Mouse (Mus musculus): ENCODE data around the gene Mymx. TPM values are rescaled to one million over a fixed set of nuclear protein-coding genes. Genes with fewer than 3 reads are reported as not detected.

Gene Mymx
- total and polyA plus RNA-seq, 2 experiments from 2014 or later, result not detected

- no peak for TF ChIP-seq CTCF (IDR thresholded peaks at IDR 0.05; ENCODE audit: low read depth)
Observed at GRCm38 (mm10) chr17:45555452-45556106, 46.3 kb downstream of the Mymx start, which contains the start of gene Nfkbie. Nfkbie (plus strand) TSS chr17:45555703.

GRCm38 (mm10) chr17:45554420-45554819 is 47.5 kb downstream of the Mymx start:
- Histone ChIP-seq H3K27ac (no peak overlapping the region), H3K4me3 (ENCODE audit: low read length) (no peak overlapping the region), H3K36me3 (ENCODE audit: insufficient read depth, low read length) (no peaks in the 10 kb centered on the region), H3K4me2 (ENCODE audit: low read depth, low read length) (no peak overlapping the region), H3K9ac (replicated peaks; ENCODE audit: low read length) (no peak overlapping the region), H3K9me3 (ENCODE audit: low read length) (no peaks in the 10 kb centered on the region), H3K4me1 (ENCODE audit: insufficient read depth, low read length) (0 out of 2 replicates have a peak, but pooled peaks cover 4% of the 10 kb centered on the region), H3K27me3 (ENCODE audit: insufficient read depth, low read length) (no peaks in the 10 kb centered on the region)
- DNase-seq (ENCODE audit: low spot score) (no peak), ATAC-seq (no peak)
- no peak for TF ChIP-seq CTCF (IDR thresholded peaks at IDR 0.05; ENCODE audit: low read depth)
- WGBS, result 46% methylated on average over 1 of the region's 1 CpGs

More at GRCm38 (mm10) chr17:45555452-45556106, 46.3 kb downstream of the Mymx start, which contains the start of gene Nfkbie:
- 1% methylated on average over 45 of the region's 45 CpGs for WGBS
- Histone ChIP-seq H3K9ac (replicated peaks; ENCODE audit: low read length) (peak within 1 kb of the TSS; percentile 62), H3K9me3 (ENCODE audit: low read length) (no peaks in the 10 kb centered on the region), H3K4me1 (ENCODE audit: insufficient read depth, low read length) (0 out of 2 replicates have a peak, but pooled peaks cover 4% of the 10 kb centered on the region), H3K4me2 (ENCODE audit: low read depth, low read length) (peak within 1 kb of the TSS; percentile 98), H3K27me3 (ENCODE audit: insufficient read depth, low read length) (no peaks in the 10 kb centered on the region), H3K27ac (no peak within 1 kb of the TSS; the same call in 1 of the 2 replicates), H3K4me3 (ENCODE audit: low read length) (peak within 1 kb of the TSS; percentile 65), H3K36me3 (ENCODE audit: insufficient read depth, low read length) (no peaks in the 10 kb centered on the region)
- ATAC-seq, result peak; percentile 76
- DNase-seq (ENCODE audit: low spot score), result peak; percentile 93

GRCm38 (mm10) chr17:45553065-45553464 is 48.8 kb downstream of the Mymx start:
- no peaks in the 10 kb centered on the region for H3K36me3 ChIP-seq (ENCODE audit: insufficient read depth, low read length)
- H3K4me1 ChIP-seq (ENCODE audit: insufficient read depth, low read length), result 0 out of 2 replicates have a peak, but pooled peaks cover 4% of the 10 kb centered on the region
- DNase-seq (ENCODE audit: low spot score) (no peak), ATAC-seq (no peak)
- no peak overlapping the region for H3K27ac ChIP-seq
- 80% methylated on average over 3 of the region's 3 CpGs for WGBS
- H3K9me3 ChIP-seq (ENCODE audit: low read length), result no peaks in the 10 kb centered on the region
- no peak overlapping the region for H3K4me3 ChIP-seq (ENCODE audit: low read length)
- no peak for TF ChIP-seq CTCF (IDR thresholded peaks at IDR 0.05; ENCODE audit: low read depth)
- no peak overlapping the region for H3K4me2 ChIP-seq (ENCODE audit: low read depth, low read length)
- H3K9ac ChIP-seq (replicated peaks; ENCODE audit: low read length), result no peak overlapping the region
- H3K27me3 ChIP-seq (ENCODE audit: insufficient read depth, low read length), result no peaks in the 10 kb centered on the region

GRCm38 (mm10) chr17:45551816-45552451 is 50.0 kb downstream of the Mymx start:
- Histone ChIP-seq H3K9ac (replicated peaks; ENCODE audit: low read length) (no peak overlapping the region), H3K9me3 (ENCODE audit: low read length) (no peaks in the 10 kb centered on the region), H3K36me3 (ENCODE audit: insufficient read depth, low read length) (no peaks in the 10 kb centered on the region), H3K4me3 (ENCODE audit: low read length) (no peak overlapping the region), H3K27ac (no peak overlapping the region), H3K4me2 (ENCODE audit: low read depth, low read length) (no peak overlapping the region), H3K4me1 (ENCODE audit: insufficient read depth, low read length) (0 out of 2 replicates have a peak, but pooled peaks cover 4% of the 10 kb centered on the region), H3K27me3 (ENCODE audit: insufficient read depth, low read length) (0 out of 2 replicates have a peak, but pooled peaks cover 2% of the 10 kb centered on the region)
- TF ChIP-seq CTCF (IDR thresholded peaks at IDR 0.05; ENCODE audit: low read depth), result peak; percentile 95
- ATAC-seq (peak; percentile 44), DNase-seq (ENCODE audit: low spot score) (peak; percentile 83)
- WGBS, result 4% methylated on average over 8 of the region's 8 CpGs

- 49% methylated on average over 7 of the region's 7 CpGs for WGBS
- H3K4me1 ChIP-seq (ENCODE audit: insufficient read depth, low read length), result 0 out of 2 replicates have a peak, but pooled peaks cover 3% of the 10 kb centered on the region
- H3K27me3 ChIP-seq (ENCODE audit: insufficient read depth, low read length), result peaks cover 7% of the 10 kb centered on the region; the same call in 1 of the 2 replicates
- no peak overlapping the region for H3K4me2 ChIP-seq (ENCODE audit: low read depth, low read length)
- H3K4me3 ChIP-seq (ENCODE audit: low read length), result no peak overlapping the region
- TF ChIP-seq CTCF (IDR thresholded peaks at IDR 0.05; ENCODE audit: low read depth), result no peak
- H3K27ac ChIP-seq, result peak overlapping the region; percentile 32; the same call in 1 of the 2 replicates
- DNase-seq (ENCODE audit: low spot score), result no peak
- no peak overlapping the region for H3K9ac ChIP-seq (replicated peaks; ENCODE audit: low read length)
- ATAC-seq, result no peak
- 0 out of 2 replicates have a peak, but pooled peaks cover 2% of the 10 kb centered on the region for H3K36me3 ChIP-seq (ENCODE audit: insufficient read depth, low read length)
- no peaks in the 10 kb centered on the region for H3K9me3 ChIP-seq (ENCODE audit: low read length)
Observed at GRCm38 (mm10) chr17:45551249-45551796, 50.6 kb downstream of the Mymx start.

Other genes with a start within 250 kb of the Mymx start
- gene Cdc5l, start 168.4 kb downstream of the Mymx start, total RNA-seq (2014; rRNA removed), result 21.5 and 38.1 TPM in 2 replicates
- 54.2 and 57.7 TPM in 2 replicates for gene Cdc5l, start 168.4 kb downstream of the Mymx start, polyA plus RNA-seq (2015; fragmentation: Nextera tagmentation; extraction: Ambion mirVana)
- gene Spats1, start 126.7 kb downstream of the Mymx start, total RNA-seq (2014; rRNA removed), result 0.29 and 4.2 TPM in 2 replicates
- 2.9 and 3.5 TPM in 2 replicates for gene Spats1, start 126.7 kb downstream of the Mymx start, polyA plus RNA-seq (2015; fragmentation: Nextera tagmentation; extraction: Ambion mirVana)
- 28.5 and 34.5 TPM in 2 replicates for gene Aars2, start 95.3 kb downstream of the Mymx start, total RNA-seq (2014; rRNA removed)
- gene Aars2, start 95.3 kb downstream of the Mymx start, polyA plus RNA-seq (2015; fragmentation: Nextera tagmentation; extraction: Ambion mirVana), result 14.2 and 15.7 TPM in 2 replicates
- 0.58 and 1.5 TPM in 2 replicates for gene Tcte1, start 78.7 kb downstream of the Mymx start, total RNA-seq (2014; rRNA removed)
- gene Tcte1, start 78.7 kb downstream of the Mymx start, polyA plus RNA-seq (2015; fragmentation: Nextera tagmentation; extraction: Ambion mirVana), result 3.9 and 4.3 TPM in 2 replicates
- gene Tmem151b, start 52.4 kb downstream of the Mymx start, total RNA-seq (2014; rRNA removed), result 107 and 114 TPM in 2 replicates
- gene Tmem151b, start 52.4 kb downstream of the Mymx start, polyA plus RNA-seq (2015; fragmentation: Nextera tagmentation; extraction: Ambion mirVana), result 29.5 and 29.8 TPM in 2 replicates
- 7.7 and 9.2 TPM in 2 replicates for gene Nfkbie, start 46.4 kb downstream of the Mymx start, total RNA-seq (2014; rRNA removed)
- gene Nfkbie, start 46.4 kb downstream of the Mymx start, polyA plus RNA-seq (2015; fragmentation: Nextera tagmentation; extraction: Ambion mirVana), result 5.2 and 6.0 TPM in 2 replicates
- 105 and 139 TPM in 2 replicates for gene Slc35b2, start 38.2 kb downstream of the Mymx start, total RNA-seq (2014; rRNA removed)
- gene Slc35b2, start 38.2 kb downstream of the Mymx start, polyA plus RNA-seq (2015; fragmentation: Nextera tagmentation; extraction: Ambion mirVana), result 90.3 and 94.0 TPM in 2 replicates
- 982 and 1,365 TPM in 2 replicates for gene Hsp90ab1, start 28.8 kb downstream of the Mymx start, total RNA-seq (2014; rRNA removed)
- gene Hsp90ab1, start 28.8 kb downstream of the Mymx start, polyA plus RNA-seq (2015; fragmentation: Nextera tagmentation; extraction: Ambion mirVana), result 1,472 and 1,504 TPM in 2 replicates
- gene Slc29a1, start 2.5 kb downstream of the Mymx start, total RNA-seq (2014; rRNA removed), result 170 and 354 TPM in 2 replicates
- 60.6 and 77.6 TPM in 2 replicates for gene Slc29a1, start 2.5 kb downstream of the Mymx start, polyA plus RNA-seq (2015; fragmentation: Nextera tagmentation; extraction: Ambion mirVana)
- 0.42 and 1.8 TPM in 2 replicates for gene Capn11, start 57.2 kb upstream of the Mymx start, total RNA-seq (2014; rRNA removed)
- 0.14 and 2.0 TPM in 2 replicates for gene Capn11, start 57.2 kb upstream of the Mymx start, polyA plus RNA-seq (2015; fragmentation: Nextera tagmentation; extraction: Ambion mirVana)
- gene Mrpl14, start 84.2 kb upstream of the Mymx start, total RNA-seq (2014; rRNA removed), result 41.3 and 58.7 TPM in 2 replicates
- gene Mrpl14, start 84.2 kb upstream of the Mymx start, polyA plus RNA-seq (2015; fragmentation: Nextera tagmentation; extraction: Ambion mirVana), result 117 and 119 TPM in 2 replicates
- gene Tmem63b, start 84.8 kb upstream of the Mymx start, total RNA-seq (2014; rRNA removed), result 241 and 252 TPM in 2 replicates
- 123 and 139 TPM in 2 replicates for gene Tmem63b, start 84.8 kb upstream of the Mymx start, polyA plus RNA-seq (2015; fragmentation: Nextera tagmentation; extraction: Ambion mirVana)
- gene 1600014C23Rik, start 131.7 kb upstream of the Mymx start, total RNA-seq (2014; rRNA removed), result not detected in 2 replicates
- gene 1600014C23Rik, start 131.7 kb upstream of the Mymx start, polyA plus RNA-seq (2015; fragmentation: Nextera tagmentation; extraction: Ambion mirVana), result 0.51 and 0.64 TPM in 2 replicates